26 mouse cellular contexts compared by ENCODE assay signal in the genomic region with DNA sequence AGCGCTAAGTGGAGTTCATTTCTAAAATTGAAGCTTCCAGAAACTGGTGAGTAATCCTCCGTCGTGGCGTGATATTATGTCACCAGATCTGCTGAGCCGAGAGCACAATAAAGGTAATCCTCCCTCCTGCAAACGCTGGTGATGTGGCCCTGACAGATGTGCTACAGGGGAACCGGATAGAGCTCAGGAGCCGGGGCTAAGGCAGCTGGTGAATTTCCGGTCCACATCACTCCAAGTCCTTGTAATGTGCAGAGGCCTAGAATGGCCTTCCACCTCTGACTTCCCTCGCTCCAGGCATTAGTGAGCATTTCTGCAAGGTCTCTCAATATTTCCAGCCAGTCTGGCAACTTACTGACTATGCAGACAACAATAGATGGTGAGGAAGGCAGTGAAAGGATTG.
"Had no signal": no experiment of that assay in that cellular context is flagged by ENCODE, and none has a peak within 500 bp of the region (broad histone marks: within the 10 kb centered on the region; RNA-seq: fewer than 3 reads in every experiment).

No protein-coding gene starts in this region.

- H3K4me1 ChIP-seq: heart, embryonic 15.5 days; hindbrain, embryonic 15.5 days; liver, embryonic 12.5 days had no signal

- H3K9ac ChIP-seq: heart, embryonic 13.5 days; heart, embryonic 15.5 days; hindbrain, embryonic 13.5 days; hindbrain, embryonic 15.5 days; kidney, embryonic 15.5 days; limb, embryonic 13.5 days; limb, embryonic 15.5 days; liver, embryonic 12.5 days; liver, embryonic 14.5 days had no signal

- DNase-seq: gastrocnemius, adult 2 months; gastrocnemius, postnatal 10 days; gastrocnemius, postnatal 25 days; heart, adult 18-20 months; heart, postnatal 14 days; heart, postnatal 36 days; kidney, adult 11 months; kidney, adult 2 months; kidney, adult 9 months; kidney, postnatal 14 days; kidney, postnatal 36 days; layer of hippocampus, adult 9-11 months; layer of hippocampus, postnatal 36 days had no signal

- H3K4me3 ChIP-seq: gastrocnemius, adult 2 months; heart, embryonic 10.5 days; heart, embryonic 13.5 days; heart, embryonic 15.5 days; hindbrain, embryonic 13.5 days; hindbrain, embryonic 15.5 days; kidney, embryonic 15.5 days; limb, embryonic 13.5 days; limb, embryonic 15.5 days; liver, embryonic 12.5 days had no signal

- H3K4me2 ChIP-seq: heart, embryonic 13.5 days; heart, embryonic 15.5 days; hindbrain, embryonic 13.5 days; hindbrain, embryonic 15.5 days; kidney, embryonic 15.5 days; limb, embryonic 13.5 days; limb, embryonic 15.5 days; liver, embryonic 12.5 days had no signal

- H3K36me3 ChIP-seq: heart, embryonic 10.5 days; heart, embryonic 13.5 days; heart, embryonic 15.5 days; hindbrain, embryonic 13.5 days; hindbrain, embryonic 15.5 days; kidney, embryonic 15.5 days; limb, embryonic 13.5 days; limb, embryonic 15.5 days; liver, embryonic 12.5 days had no signal

- H3K9me3 ChIP-seq: heart, embryonic 10.5 days; heart, embryonic 13.5 days; heart, embryonic 15.5 days; hindbrain, embryonic 13.5 days; hindbrain, embryonic 15.5 days; kidney, embryonic 15.5 days; limb, embryonic 13.5 days; limb, embryonic 15.5 days; liver, embryonic 12.5 days had no signal

- H3K27ac ChIP-seq: gastrocnemius, adult 2 months; heart, embryonic 10.5 days; heart, embryonic 13.5 days; heart, embryonic 15.5 days; hindbrain, embryonic 13.5 days; hindbrain, embryonic 15.5 days; hindbrain, postnatal 0 days; kidney, embryonic 15.5 days; kidney, postnatal 0 days; limb, embryonic 13.5 days; limb, embryonic 15.5 days; liver, embryonic 12.5 days; liver, embryonic 14.5 days had no signal

- H3K27me3 ChIP-seq: heart, embryonic 13.5 days; heart, embryonic 15.5 days; hindbrain, embryonic 15.5 days; kidney, embryonic 15.5 days; limb, embryonic 13.5 days; limb, embryonic 15.5 days; liver, embryonic 12.5 days had no signal

- ATAC-seq: hindbrain, postnatal 0 days; intestine, embryonic 16.5 days; liver, embryonic 12.5 days had no signal
